Mouse (Mus musculus): Measurements from ENCODE around the gene Smbd1. TPM values are rescaled to one million over a fixed set of nuclear protein-coding genes. Genes with fewer than 3 reads are reported as not detected.

Gene Smbd1
- polyA plus RNA-seq (2016; fragmentation: Nextera tagmentation; extraction: Ambion mirVana) = not detected in 2 replicates

- Histone ChIP-seq H3K27me3 (ENCODE audit: insufficient read depth, poor library complexity, severe bottlenecking) (peaks cover 10% of the 10 kb centered on the region; the same call in 1 of the 2 replicates), H3K27ac (no peak within 1 kb of the TSS), H3K4me1 (replicated peaks) (peaks cover 33% of the 10 kb centered on the region), H3K36me3 (no peaks in the 10 kb centered on the region), H3K4me3 (no peak within 1 kb of the TSS), H3K9me3 (no peaks in the 10 kb centered on the region)
- WGBS = 94% methylated on average over 4 of the region's 4 CpGs
- DNase-seq (ENCODE audit: low spot score) = no peak
Observed at GRCm38 (mm10) chr16:32810321-32810720, at the start of gene Smbd1. Gene Smbd1, minus strand, starts transcription at chr16:32810477.

GRCm38 (mm10) chr16:32858771-32859636 is 48.7 kb upstream of the Smbd1 start:
- no peak for DNase-seq (ENCODE audit: low spot score)
- Histone ChIP-seq H3K4me3 (no peak overlapping the region), H3K27ac (no peak overlapping the region), H3K27me3 (ENCODE audit: insufficient read depth, poor library complexity, severe bottlenecking) (no peaks in the 10 kb centered on the region), H3K36me3 (peaks cover 38% of the 10 kb centered on the region), H3K4me1 (replicated peaks) (no peaks in the 10 kb centered on the region), H3K9me3 (no peaks in the 10 kb centered on the region)
- WGBS = 83% methylated on average over 12 of the region's 12 CpGs

GRCm38 (mm10) chr16:32858356-32858755 is 48.1 kb upstream of the Smbd1 start:
- no peak for DNase-seq (ENCODE audit: low spot score)
- Histone ChIP-seq H3K36me3 (peaks cover 36% of the 10 kb centered on the region), H3K4me3 (no peak overlapping the region), H3K27ac (no peak overlapping the region), H3K27me3 (ENCODE audit: insufficient read depth, poor library complexity, severe bottlenecking) (no peaks in the 10 kb centered on the region), H3K4me1 (replicated peaks) (no peaks in the 10 kb centered on the region), H3K9me3 (no peaks in the 10 kb centered on the region)
- 91% methylated on average over 4 of the region's 4 CpGs for WGBS

- Histone ChIP-seq H3K36me3 (peaks cover 42% of the 10 kb centered on the region), H3K27me3 (ENCODE audit: insufficient read depth, poor library complexity, severe bottlenecking) (no peaks in the 10 kb centered on the region), H3K4me3 (no peak overlapping the region), H3K4me1 (replicated peaks) (no peaks in the 10 kb centered on the region), H3K27ac (no peak overlapping the region), H3K9me3 (no peaks in the 10 kb centered on the region)
- DNase-seq (ENCODE audit: low spot score) = no peak
- WGBS = 92% methylated on average over 3 of the region's 3 CpGs
Observed at GRCm38 (mm10) chr16:32856751-32857150, 46.5 kb upstream of the Smbd1 start.

GRCm38 (mm10) chr16:32854050-32854571 is 43.8 kb upstream of the Smbd1 start:
- H3K27ac ChIP-seq = no peak overlapping the region
- 88% methylated on average over 2 of the region's 2 CpGs for WGBS
- no peak for DNase-seq (ENCODE audit: low spot score)

GRCm38 (mm10) chr16:32853492-32854049 is 43.3 kb upstream of the Smbd1 start:
- 84% methylated on average over 13 of the region's 13 CpGs for WGBS
- H3K9me3 ChIP-seq = no peaks in the 10 kb centered on the region
- no peaks in the 10 kb centered on the region for H3K27me3 ChIP-seq (ENCODE audit: insufficient read depth, poor library complexity, severe bottlenecking)
- no peak overlapping the region for H3K4me3 ChIP-seq
- H3K27ac ChIP-seq = no peak overlapping the region
- DNase-seq (ENCODE audit: low spot score) = no peak
- H3K36me3 ChIP-seq = peaks cover 43% of the 10 kb centered on the region
- H3K4me1 ChIP-seq (replicated peaks) = no peaks in the 10 kb centered on the region

More at GRCm38 (mm10) chr16:32854050-32854571, 43.8 kb upstream of the Smbd1 start:
- H3K27me3 ChIP-seq (ENCODE audit: insufficient read depth, poor library complexity, severe bottlenecking) = no peaks in the 10 kb centered on the region
- no peaks in the 10 kb centered on the region for H3K9me3 ChIP-seq
- H3K36me3 ChIP-seq = peaks cover 38% of the 10 kb centered on the region
- H3K4me3 ChIP-seq = no peak overlapping the region
- H3K4me1 ChIP-seq (replicated peaks) = no peaks in the 10 kb centered on the region

GRCm38 (mm10) chr16:32849042-32849830 is 39.0 kb upstream of the Smbd1 start:
- H3K4me3 ChIP-seq = no peak overlapping the region
- H3K4me1 ChIP-seq (replicated peaks) = no peaks in the 10 kb centered on the region
- H3K36me3 ChIP-seq = peaks cover 64% of the 10 kb centered on the region
- WGBS = 95% methylated on average over 11 of the region's 11 CpGs
- H3K9me3 ChIP-seq = no peaks in the 10 kb centered on the region
- DNase-seq (ENCODE audit: low spot score) = no peak
- no peaks in the 10 kb centered on the region for H3K27me3 ChIP-seq (ENCODE audit: insufficient read depth, poor library complexity, severe bottlenecking)
- no peak overlapping the region for H3K27ac ChIP-seq

- Histone ChIP-seq H3K9me3 (no peaks in the 10 kb centered on the region), H3K4me3 (no peak overlapping the region), H3K36me3 (peaks cover 78% of the 10 kb centered on the region), H3K27me3 (ENCODE audit: insufficient read depth, poor library complexity, severe bottlenecking) (no peaks in the 10 kb centered on the region), H3K27ac (no peak overlapping the region), H3K4me1 (replicated peaks) (no peaks in the 10 kb centered on the region)
- 84% methylated on average over 11 of the region's 11 CpGs for WGBS
- no peak for DNase-seq (ENCODE audit: low spot score)
Observed at GRCm38 (mm10) chr16:32847103-32847502, 36.8 kb upstream of the Smbd1 start.

- WGBS = 91% methylated on average over 4 of the region's 4 CpGs
- Histone ChIP-seq H3K4me3 (no peak overlapping the region), H3K4me1 (replicated peaks) (no peaks in the 10 kb centered on the region), H3K27me3 (ENCODE audit: insufficient read depth, poor library complexity, severe bottlenecking) (no peaks in the 10 kb centered on the region), H3K27ac (no peak overlapping the region), H3K36me3 (peaks cover 58% of the 10 kb centered on the region), H3K9me3 (no peaks in the 10 kb centered on the region)
- no peak for DNase-seq (ENCODE audit: low spot score)
Observed at GRCm38 (mm10) chr16:32831501-32831900, 21.2 kb upstream of the Smbd1 start.

GRCm38 (mm10) chr16:32829104-32829503 is 18.8 kb upstream of the Smbd1 start:
- H3K4me1 ChIP-seq (replicated peaks) = no peaks in the 10 kb centered on the region
- WGBS = 88% methylated on average over 11 of the region's 11 CpGs
- H3K4me3 ChIP-seq = no peak overlapping the region
- H3K36me3 ChIP-seq = peaks cover 62% of the 10 kb centered on the region
- no peaks in the 10 kb centered on the region for H3K27me3 ChIP-seq (ENCODE audit: insufficient read depth, poor library complexity, severe bottlenecking)
- H3K9me3 ChIP-seq = no peaks in the 10 kb centered on the region
- no peak overlapping the region for H3K27ac ChIP-seq
- DNase-seq (ENCODE audit: low spot score) = no peak

GRCm38 (mm10) chr16:32826521-32826920 is 16.2 kb upstream of the Smbd1 start:
- H3K4me3 ChIP-seq = no peak overlapping the region
- H3K9me3 ChIP-seq = no peaks in the 10 kb centered on the region
- no peaks in the 10 kb centered on the region for H3K27me3 ChIP-seq (ENCODE audit: insufficient read depth, poor library complexity, severe bottlenecking)
- H3K4me1 ChIP-seq (replicated peaks) = no peaks in the 10 kb centered on the region
- DNase-seq (ENCODE audit: low spot score) = no peak
- WGBS = 95% methylated on average over 11 of the region's 11 CpGs
- no peak overlapping the region for H3K27ac ChIP-seq
- peaks cover 80% of the 10 kb centered on the region for H3K36me3 ChIP-seq

GRCm38 (mm10) chr16:32825380-32825779 is 15.1 kb upstream of the Smbd1 start:
- H3K36me3 ChIP-seq = peaks cover 80% of the 10 kb centered on the region
- H3K27me3 ChIP-seq (ENCODE audit: insufficient read depth, poor library complexity, severe bottlenecking) = no peaks in the 10 kb centered on the region
- H3K4me3 ChIP-seq = no peak overlapping the region
- no peak overlapping the region for H3K27ac ChIP-seq
- DNase-seq (ENCODE audit: low spot score) = no peak
- H3K4me1 ChIP-seq (replicated peaks) = no peaks in the 10 kb centered on the region
- 82% methylated on average over 12 of the region's 12 CpGs for WGBS
- no peaks in the 10 kb centered on the region for H3K9me3 ChIP-seq
